Mouse (Mus musculus) embryonic fibroblast, embryonic 13.5 days (primary cell): ENCODE results near the gene Bbs9. TPM values are rescaled to one million over a fixed set of nuclear protein-coding genes. Genes with fewer than 3 reads are reported as not detected.

Source experiments
- H3K27ac ChIP-seq: 2 replicates; pipeline ENCODE4 v1.5.1; 2012; ENCODE audit warnings: low read length, control low read depth, inconsistent platforms; ENCODE audit not compliant: insufficient read depth
- H3K4me1 ChIP-seq: 2 replicates; pipeline ENCODE4 v1.6.1; 2011; ENCODE audit warnings: low read length; ENCODE audit not compliant: control insufficient read depth, insufficient read depth
- H3K4me3 ChIP-seq: 2 replicates; pipeline ENCODE4 v1.5.1; 2011; ENCODE audit warnings: mild to moderate bottlenecking, control low read depth, low read length; ENCODE audit not compliant: insufficient read depth
- CTCF ChIP-seq: IDR thresholded peaks from 2 replicates; pipeline ENCODE4 v1.5.1; 2011; ENCODE audit warnings: mild to moderate bottlenecking, control low read depth, low read length, moderate library complexity, borderline replicate concordance; ENCODE audit not compliant: insufficient read depth
- POLR2A ChIP-seq: IDR thresholded peaks from 2 replicates; pipeline ENCODE4 v1.6.1; 2011; ENCODE audit warnings: low read depth, mild to moderate bottlenecking, control low read depth, low read length, moderate library complexity
- polyA plus RNA-seq: library from polyadenylated mRNA; stranded (reverse); fragments of >200 nt; gene quantifications from 2 replicates; pipeline ENCODE4 v1.2.4, GENCODE M21; 2011; ENCODE audit warnings: low read depth; ENCODE audit not compliant: missing spikeins, insufficient read length

Bbs9 gene
- polyA plus RNA-seq, 1 experiment, result 8.8 TPM

GRCm38 (mm10) chr9:22532112-22532511, 56.6 kb downstream of the Bbs9 start:
- no peak for TF ChIP-seq CTCF
- TF ChIP-seq POLR2A, result no peak
- H3K27ac ChIP-seq, result no peak overlapping the region
- no peaks in the 10 kb centered on the region for H3K4me1 ChIP-seq
- H3K4me3 ChIP-seq, result no peak overlapping the region

GRCm38 (mm10) chr9:22532810-22533447, 57.4 kb downstream of the Bbs9 start:
- Histone ChIP-seq H3K27ac (no peak overlapping the region), H3K4me1 (no peaks in the 10 kb centered on the region), H3K4me3 (no peak overlapping the region)
- TF ChIP-seq CTCF (no peak), POLR2A (no peak)

GRCm38 (mm10) chr9:22537767-22538373, 62.4 kb downstream of the Bbs9 start:
- no peak for TF ChIP-seq CTCF
- no peak for TF ChIP-seq POLR2A
- H3K4me3 ChIP-seq, result no peak overlapping the region

GRCm38 (mm10) chr9:22539546-22539945, 64.0 kb downstream of the Bbs9 start:
- Histone ChIP-seq H3K4me1 (no peaks in the 10 kb centered on the region), H3K4me3 (no peak overlapping the region), H3K27ac (no peak overlapping the region)
- TF ChIP-seq POLR2A (no peak), CTCF (no peak)

More at GRCm38 (mm10) chr9:22537767-22538373, 62.4 kb downstream of the Bbs9 start:
- no peak overlapping the region for H3K27ac ChIP-seq
- H3K4me1 ChIP-seq, result no peaks in the 10 kb centered on the region

- Histone ChIP-seq H3K27ac (no peak overlapping the region), H3K4me1 (no peaks in the 10 kb centered on the region), H3K4me3 (no peak overlapping the region)
- no peak for TF ChIP-seq POLR2A
- no peak for TF ChIP-seq CTCF
Observed at GRCm38 (mm10) chr9:22541130-22541529, 65.6 kb downstream of the Bbs9 start.

- no peaks in the 10 kb centered on the region for H3K4me1 ChIP-seq
- TF ChIP-seq POLR2A, result no peak
- TF ChIP-seq CTCF, result no peak
- no peak overlapping the region for H3K4me3 ChIP-seq
Observed at GRCm38 (mm10) chr9:22543467-22543866, 68.0 kb downstream of the Bbs9 start.

GRCm38 (mm10) chr9:22544349-22545341, 69.1 kb downstream of the Bbs9 start:
- TF ChIP-seq POLR2A (no peak), CTCF (no peak)
- Histone ChIP-seq H3K27ac (no peak overlapping the region), H3K4me3 (no peak overlapping the region), H3K4me1 (no peaks in the 10 kb centered on the region)

More at GRCm38 (mm10) chr9:22543467-22543866, 68.0 kb downstream of the Bbs9 start:
- no peak overlapping the region for H3K27ac ChIP-seq

- Histone ChIP-seq H3K27ac (no peak overlapping the region), H3K4me3 (no peak overlapping the region), H3K4me1 (no peaks in the 10 kb centered on the region)
- TF ChIP-seq POLR2A (no peak), CTCF (no peak)
Observed at GRCm38 (mm10) chr9:22551273-22551672, 75.8 kb downstream of the Bbs9 start.

GRCm38 (mm10) chr9:22556076-22556475, 80.6 kb downstream of the Bbs9 start:
- Histone ChIP-seq H3K4me1 (no peaks in the 10 kb centered on the region), H3K27ac (no peak overlapping the region), H3K4me3 (no peak overlapping the region)
- TF ChIP-seq POLR2A (no peak), CTCF (no peak)
